Comparison of ENCODE assay signal across 9 mouse cellular contexts in the genomic region with DNA sequence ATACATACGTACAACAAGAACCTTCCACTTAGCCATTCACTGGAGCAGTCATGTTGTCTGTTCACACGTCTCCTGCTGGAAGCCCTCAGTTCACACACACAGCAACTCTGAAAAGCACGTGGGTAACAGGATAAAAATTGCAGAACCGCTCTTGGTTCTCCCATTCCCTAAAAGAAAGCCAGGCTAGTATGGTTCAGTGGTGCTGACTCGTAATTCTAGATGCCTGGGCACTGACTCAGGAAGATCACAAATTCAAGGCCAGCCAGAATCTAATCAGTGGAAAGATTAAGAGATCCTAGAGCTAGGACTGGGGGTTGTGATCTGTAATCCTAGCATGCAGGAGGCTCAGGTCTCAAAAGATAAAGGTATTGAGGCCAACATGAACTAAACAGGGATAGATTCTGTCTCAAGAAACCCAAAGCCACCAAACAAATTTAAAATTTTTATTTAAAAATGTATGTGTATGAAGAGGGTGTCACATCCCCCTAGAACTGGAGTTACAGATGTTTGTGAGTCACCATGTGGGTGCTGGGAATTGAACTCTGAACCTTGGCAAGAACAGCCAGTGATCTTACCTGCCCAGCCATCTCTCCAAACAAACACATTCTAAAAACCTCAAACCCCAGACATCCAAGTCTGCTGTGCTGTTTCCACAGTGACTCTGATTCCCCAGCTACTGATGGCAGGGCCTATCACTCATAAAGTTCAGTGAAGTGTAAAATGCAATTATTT. TPM values are rescaled to one million over a fixed set of nuclear protein-coding genes. Genes with fewer than 3 reads are reported as not detected.
A peak's percentile ranks its signal among the peaks of the same experiment; 100 is the strongest.
DNase-seq lines count a peak whose midpoint lies in the region; ATAC-seq lines count a peak whose summit lies in the region.
"Had no signal": no experiment of that assay in that cellular context is flagged by ENCODE, and none has a peak within 500 bp of the region (broad histone marks: within the 10 kb centered on the region; RNA-seq: fewer than 3 reads in every experiment).

Gene Ephx1 (minus strand): TSS at position 149 of the 732 bp plus-strand sequence.

- intact Hi-C loops in left cerebral cortex, postnatal 14 days (cut with DNase I): no loop called here

- H3K9ac ChIP-seq in embryonic facial prominence, embryonic 15.5 days: no peak within 1 kb of the TSS
- no peak within 1 kb of the TSS for H3K9ac ChIP-seq in midbrain, embryonic 13.5 days (replicated peaks)
- H3K9ac ChIP-seq in forebrain, embryonic 15.5 days (replicated peaks): no peak within 1 kb of the TSS
- H3K9ac ChIP-seq: heart, embryonic 13.5 days had no signal

- H3K27ac ChIP-seq in embryonic facial prominence, embryonic 15.5 days (replicated peaks): no peak within 1 kb of the TSS
- H3K27ac ChIP-seq in midbrain, embryonic 13.5 days: no peak within 1 kb of the TSS
- H3K27ac ChIP-seq in forebrain, embryonic 15.5 days (replicated peaks): no peak within 1 kb of the TSS
- H3K27ac ChIP-seq: heart, embryonic 13.5 days had no signal

- ATAC-seq in embryonic facial prominence, embryonic 15.5 days (ENCODE audit: insufficient number of reproducible peaks, low FRiP score, low TSS enrichment, low read depth): no peak
- ATAC-seq in midbrain, embryonic 13.5 days: no peak
- no peak for ATAC-seq in forebrain, embryonic 15.5 days (replicated peaks)

- H3K4me3 ChIP-seq in embryonic facial prominence, embryonic 15.5 days (replicated peaks): no peak within 1 kb of the TSS
- H3K4me3 ChIP-seq in midbrain, embryonic 13.5 days (replicated peaks): no peak within 1 kb of the TSS
- H3K4me3 ChIP-seq in forebrain, embryonic 15.5 days: no peak within 1 kb of the TSS
- H3K4me3 ChIP-seq: heart, embryonic 13.5 days had no signal

- no peaks in the 10 kb centered on the region for H3K36me3 ChIP-seq in embryonic facial prominence, embryonic 15.5 days
- no peaks in the 10 kb centered on the region for H3K36me3 ChIP-seq in midbrain, embryonic 13.5 days
- no peaks in the 10 kb centered on the region for H3K36me3 ChIP-seq in forebrain, embryonic 15.5 days
- H3K36me3 ChIP-seq: heart, embryonic 13.5 days had no signal

- no peak within 1 kb of the TSS for H3K4me2 ChIP-seq in embryonic facial prominence, embryonic 15.5 days (replicated peaks)
- no peak within 1 kb of the TSS for H3K4me2 ChIP-seq in midbrain, embryonic 13.5 days (replicated peaks)
- no peak within 1 kb of the TSS for H3K4me2 ChIP-seq in forebrain, embryonic 15.5 days (replicated peaks)
- H3K4me2 ChIP-seq: heart, embryonic 13.5 days had no signal

- peaks cover 14% of the 10 kb centered on the region for H3K4me1 ChIP-seq in embryonic facial prominence, embryonic 15.5 days
- H3K4me1 ChIP-seq in midbrain, embryonic 13.5 days (replicated peaks): peaks cover 12% of the 10 kb centered on the region
- peaks cover 15% of the 10 kb centered on the region for H3K4me1 ChIP-seq in forebrain, embryonic 15.5 days

- DNase-seq in layer of hippocampus, adult 18-20 months (ENCODE audit: low spot score in 2 of 2): no peak
- DNase-seq in layer of hippocampus, adult 9-10 months (ENCODE audit: low spot score): no peak
- DNase-seq in Muller cell, postnatal 12 days (ENCODE audit: inconsistent ontology term): peak; percentile 85
- DNase-seq in left cerebral cortex, postnatal 14 days (ENCODE audit: low spot score in 2 of 2): no peak
- no peak for DNase-seq in ovary, postnatal 10 days (ENCODE audit: low spot score)

- 47% methylated on average over 5 of the region's 5 CpGs for WGBS in embryonic facial prominence, embryonic 15.5 days
- 69% methylated on average over 5 of the region's 5 CpGs for WGBS in midbrain, embryonic 13.5 days
- 61% methylated on average over 5 of the region's 5 CpGs for WGBS in forebrain, embryonic 15.5 days

- no peaks in the 10 kb centered on the region; the same call in 1 of the 2 replicates for H3K27me3 ChIP-seq in embryonic facial prominence, embryonic 15.5 days
- H3K27me3 ChIP-seq in midbrain, embryonic 13.5 days: peaks cover 10% of the 10 kb centered on the region; the same call in 1 of the 2 replicates
- H3K27me3 ChIP-seq in forebrain, embryonic 15.5 days: no peaks in the 10 kb centered on the region

- H3K9me3 ChIP-seq in embryonic facial prominence, embryonic 15.5 days (replicated peaks): no peaks in the 10 kb centered on the region
- H3K9me3 ChIP-seq in midbrain, embryonic 13.5 days: no peaks in the 10 kb centered on the region
- H3K9me3 ChIP-seq in forebrain, embryonic 15.5 days: no peaks in the 10 kb centered on the region
- H3K9me3 ChIP-seq: heart, embryonic 13.5 days had no signal

RNA-seq across cellular contexts. Expression of gene Ephx1, which starts in this region (rescaled TPM):
- total RNA-seq in layer of hippocampus, adult 18-20 months (2021): 10 to 100 TPM; 32.2 to 33.3 TPM
- 16.3 and 17.7 TPM in 2 replicates for polyA plus RNA-seq in embryonic facial prominence, embryonic 15.5 days (2015; fragmentation: Nextera tagmentation; extraction: Ambion mirVana)
- total RNA-seq in left cerebral cortex, postnatal 14 days (2021): 10 to 100 TPM; 17.0 to 19.1 TPM
- polyA plus RNA-seq in midbrain, embryonic 13.5 days (2015; fragmentation: Nextera tagmentation; extraction: Ambion mirVana): 2.0 and 2.6 TPM in 2 replicates
- polyA plus RNA-seq in forebrain, embryonic 15.5 days (2015; fragmentation: Nextera tagmentation; extraction: Ambion mirVana): 3.6 and 4.0 TPM in 2 replicates
